Mouse (Mus musculus) kidney, postnatal 0 days (tissue): ENCODE results near the gene Sfxn5. TPM values are rescaled to one million over a fixed set of nuclear protein-coding genes. Genes with fewer than 3 reads are reported as not detected.

Source experiments
- ATAC-seq: fragments of 200-750 bp; cut with Nextera tagmentation; replicated peaks from 2 replicates; pipeline ENCODE4 v1.8.0; 2017; ENCODE audit warnings: low read depth, moderate number of reproducible peaks, moderate TSS enrichment, moderate library complexity; ENCODE audit not compliant: low FRiP score
- DNase-seq: peaks from one replicate; pipeline ENCODE4 v3.0.0-alpha.2; 2016; ENCODE audit warnings: low spot score
- H3K27ac ChIP-seq: fragments of 300-500 bp; sonication (generic); 2 replicates; pipeline ENCODE4 v1.5.1; 2014; ENCODE audit warnings: mild to moderate bottlenecking
- H3K27me3 ChIP-seq: fragments of 300-500 bp; sonication (generic); 2 replicates; pipeline ENCODE4 v1.6.1; 2014; ENCODE audit warnings: low read length, mixed read lengths; ENCODE audit not compliant: insufficient read depth
- H3K36me3 ChIP-seq: fragments of 300-500 bp; sonication (generic); 2 replicates; pipeline ENCODE4 v1.6.1; 2014; ENCODE audit warnings: low read length, mixed read lengths; ENCODE audit not compliant: insufficient read depth
- H3K4me1 ChIP-seq: fragments of 300-500 bp; sonication (generic); replicated peaks from 2 replicates; pipeline ENCODE4 v1.6.1; 2014; ENCODE audit warnings: antibody characterized with exemption, low read length, mixed read lengths; ENCODE audit not compliant: insufficient read depth
- H3K4me2 ChIP-seq: fragments of 300-500 bp; sonication (generic); 2 replicates; pipeline ENCODE4 v1.6.1; 2014; ENCODE audit warnings: mild to moderate bottlenecking, low read length, moderate library complexity, mixed read lengths
- H3K4me3 ChIP-seq: fragments of 300-500 bp; sonication (generic); replicated peaks from 2 replicates; pipeline ENCODE4 v1.5.1; 2014; ENCODE audit warnings: low read depth, low read length
- H3K9ac ChIP-seq: fragments of 300-500 bp; sonication (generic); 2 replicates; pipeline ENCODE4 v1.6.1; 2014; ENCODE audit warnings: low read depth, low read length
- H3K9me3 ChIP-seq: fragments of 300-500 bp; sonication (generic); replicated peaks from 2 replicates; pipeline ENCODE4 v1.6.1; 2016; ENCODE audit warnings: low read length, inconsistent platforms, mixed read lengths
- CTCF ChIP-seq: IDR thresholded peaks from 2 replicates; pipeline ENCODE4 v1.5.1; 2016; ENCODE audit warnings: antibody characterized with exemption, low read depth, mild to moderate bottlenecking, moderate library complexity
- WGBS: fragments of 180-500 bp; shearing (Covaris S2); extraction: QIAGEN DNeasy Blood & Tissue Kit; methylation state at CpG from one replicate; pipeline ENCODE4 v1.1.7; 2014; 5-methylcytosine and 5-hydroxymethylcytosine counted together
- polyA plus RNA-seq: library from polyadenylated mRNA; unstranded; fragments of >200 nt; fragmentation: Nextera tagmentation; extraction: Ambion mirVana; gene quantifications from 2 replicates; pipeline ENCODE4 v1.2.1, GENCODE M21; 2015

The Sfxn5 gene
- polyA plus RNA-seq, 1 experiment from 2014 or later: 15.7 TPM

GRCm38 (mm10) chr6:85288193-85288857 lies 44.9 kb downstream of the Sfxn5 start:
- ATAC-seq (no peak), DNase-seq (no peak)
- Histone ChIP-seq H3K4me1 (no peaks in the 10 kb centered on the region), H3K4me2 (no peak overlapping the region), H3K9ac (no peak overlapping the region), H3K27me3 (no peaks in the 10 kb centered on the region), H3K36me3 (no peaks in the 10 kb centered on the region), H3K27ac (no peak overlapping the region), H3K4me3 (no peak overlapping the region), H3K9me3 (no peaks in the 10 kb centered on the region)
- no peak for TF ChIP-seq CTCF
- 83% methylated on average over 4 of the region's 4 CpGs for WGBS

GRCm38 (mm10) chr6:85286283-85287047 lies 46.8 kb downstream of the Sfxn5 start:
- H3K4me3 ChIP-seq: no peak overlapping the region
- H3K9me3 ChIP-seq: no peaks in the 10 kb centered on the region
- no peak overlapping the region for H3K27ac ChIP-seq
- ATAC-seq: no peak
- 81% methylated on average over 13 of the region's 13 CpGs for WGBS
- no peak overlapping the region for H3K9ac ChIP-seq
- H3K4me2 ChIP-seq: no peak overlapping the region
- H3K27me3 ChIP-seq: no peaks in the 10 kb centered on the region
- no peaks in the 10 kb centered on the region for H3K36me3 ChIP-seq
- 0 out of 2 replicates have a peak, but pooled peaks cover 5% of the 10 kb centered on the region for H3K4me1 ChIP-seq
- no peak for TF ChIP-seq CTCF
- DNase-seq: no peak

- no peak for ATAC-seq
These were observed 52.4 kb downstream of the Sfxn5 start for GRCm38 (mm10) chr6:85280871-85281270.

DNA sequence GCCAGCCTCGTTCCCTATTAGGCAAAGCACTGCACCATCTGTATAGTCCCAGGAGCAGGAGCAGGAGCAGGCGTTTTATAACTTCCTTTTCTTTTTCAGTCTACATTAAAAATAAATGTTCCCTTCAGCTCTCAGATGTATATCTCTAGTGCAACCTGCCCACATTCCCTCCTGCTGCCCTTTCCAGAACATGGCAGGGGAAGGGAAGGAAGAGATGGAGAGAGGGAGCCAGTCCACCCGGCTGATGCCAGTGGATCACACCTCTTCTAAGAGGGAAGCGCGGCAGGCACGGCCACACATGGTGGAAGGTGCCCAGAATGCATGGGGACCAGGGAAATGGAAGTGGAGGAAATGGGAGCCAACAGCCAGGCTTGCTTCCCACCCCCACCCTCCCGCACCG lies 56.7 kb downstream of the Sfxn5 start:
- Histone ChIP-seq H3K9ac (no peak overlapping the region), H3K27me3 (no peaks in the 10 kb centered on the region), H3K9me3 (no peaks in the 10 kb centered on the region), H3K4me3 (no peak overlapping the region), H3K36me3 (no peaks in the 10 kb centered on the region), H3K4me2 (no peak overlapping the region), H3K4me1 (0 out of 2 replicates have a peak, but pooled peaks cover 1% of the 10 kb centered on the region), H3K27ac (no peak overlapping the region)
- TF ChIP-seq CTCF: no peak
- DNase-seq (no peak), ATAC-seq (no peak)
- WGBS: 74% methylated on average over 8 of the region's 8 CpGs

More at GRCm38 (mm10) chr6:85280871-85281270, 52.4 kb downstream of the Sfxn5 start:
- H3K4me1 ChIP-seq: 0 out of 2 replicates have a peak, but pooled peaks cover 5% of the 10 kb centered on the region
- WGBS: 81% methylated on average over 14 of the region's 14 CpGs
- no peak overlapping the region for H3K4me2 ChIP-seq
- H3K4me3 ChIP-seq: no peak overlapping the region
- no peak overlapping the region for H3K27ac ChIP-seq
- DNase-seq: no peak
- TF ChIP-seq CTCF: no peak
- no peaks in the 10 kb centered on the region for H3K36me3 ChIP-seq
- no peak overlapping the region for H3K9ac ChIP-seq
- H3K9me3 ChIP-seq: no peaks in the 10 kb centered on the region
- H3K27me3 ChIP-seq: no peaks in the 10 kb centered on the region

GRCm38 (mm10) chr6:85272436-85272835 lies 60.8 kb downstream of the Sfxn5 start:
- Histone ChIP-seq H3K27ac (no peak overlapping the region), H3K4me1 (no peaks in the 10 kb centered on the region), H3K9me3 (no peaks in the 10 kb centered on the region), H3K4me2 (no peak overlapping the region), H3K9ac (no peak overlapping the region), H3K27me3 (no peaks in the 10 kb centered on the region), H3K4me3 (no peak overlapping the region), H3K36me3 (no peaks in the 10 kb centered on the region)
- no peak for TF ChIP-seq CTCF
- WGBS: 74% methylated on average over 9 of the region's 9 CpGs
- no peak for DNase-seq
- ATAC-seq: no peak

DNA sequence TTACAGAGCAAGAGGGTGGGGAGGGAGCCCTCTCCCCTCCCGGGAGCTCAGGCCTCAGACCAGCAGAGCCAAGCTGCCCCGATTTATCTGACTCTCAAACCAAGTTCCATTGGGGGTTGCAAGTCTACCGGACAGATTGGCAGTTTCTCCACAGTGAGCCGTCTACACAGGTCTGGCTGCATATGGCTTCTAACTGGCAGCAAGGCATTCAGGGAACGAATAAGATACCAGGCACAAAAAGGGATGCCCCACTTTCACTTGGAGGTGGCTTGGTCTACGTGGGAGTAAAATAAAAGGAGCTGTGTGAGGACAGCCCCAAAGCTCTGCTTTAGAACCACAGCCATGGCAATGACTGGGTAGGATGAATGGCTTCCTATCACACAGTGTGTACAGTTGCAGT lies 67.2 kb downstream of the Sfxn5 start:
- H3K36me3 ChIP-seq: no peaks in the 10 kb centered on the region
- H3K4me1 ChIP-seq: no peaks in the 10 kb centered on the region
- TF ChIP-seq CTCF: no peak
- 66% methylated on average over 6 of the region's 6 CpGs for WGBS
- DNase-seq (no peak), ATAC-seq (no peak)
- no peaks in the 10 kb centered on the region for H3K9me3 ChIP-seq
- H3K27ac ChIP-seq: no peak overlapping the region
- no peaks in the 10 kb centered on the region for H3K27me3 ChIP-seq
- no peak overlapping the region for H3K4me3 ChIP-seq
- no peak overlapping the region for H3K9ac ChIP-seq
- no peak overlapping the region for H3K4me2 ChIP-seq
